Mouse (Mus musculus): ENCODE measurements around the gene Cacnb4.

- TF ChIP-seq CTCF (IDR thresholded peaks at IDR 0.05; ENCODE audit: extremely low read depth, insufficient read depth, insufficient read length, insufficient replicate concordance) = no peak
- TF ChIP-seq POLR2A (IDR thresholded peaks at IDR 0.05; ENCODE audit: low read depth, low read length) = no peak
Measured at GRCm38 (mm10) chr2:52471545-52472291, 204.9 kb downstream of the Cacnb4 start.
